Mouse (Mus musculus) hematopoietic multipotent progenitor cell, adult 10-12 weeks (in vitro differentiated cells): ENCODE results near the gene Eif4e3. TPM values are rescaled to one million over a fixed set of nuclear protein-coding genes. Genes with fewer than 3 reads are reported as not detected.

ENCODE experiments used
- polyA plus RNA-seq: library from polyadenylated mRNA; stranded (reverse); fragments of >175 nt; gene quantifications from 2 replicates; pipeline ENCODE4 v1.2.3, GENCODE M21; 2012; ENCODE audit warnings: low replicate concordance

Eif4e3 gene
- 5.2 and 5.5 TPM in 2 replicates for polyA plus RNA-seq

GRCm38 (mm10) chr6:99666318-99667171 lies at the start of gene Eif4e3, which contains the start of gene Gm20696:
TSS of gene Eif4e3 (minus strand) at chr6:99666771.
TSS of gene Gm20696 (minus strand) at chr6:99666797.

DNA sequence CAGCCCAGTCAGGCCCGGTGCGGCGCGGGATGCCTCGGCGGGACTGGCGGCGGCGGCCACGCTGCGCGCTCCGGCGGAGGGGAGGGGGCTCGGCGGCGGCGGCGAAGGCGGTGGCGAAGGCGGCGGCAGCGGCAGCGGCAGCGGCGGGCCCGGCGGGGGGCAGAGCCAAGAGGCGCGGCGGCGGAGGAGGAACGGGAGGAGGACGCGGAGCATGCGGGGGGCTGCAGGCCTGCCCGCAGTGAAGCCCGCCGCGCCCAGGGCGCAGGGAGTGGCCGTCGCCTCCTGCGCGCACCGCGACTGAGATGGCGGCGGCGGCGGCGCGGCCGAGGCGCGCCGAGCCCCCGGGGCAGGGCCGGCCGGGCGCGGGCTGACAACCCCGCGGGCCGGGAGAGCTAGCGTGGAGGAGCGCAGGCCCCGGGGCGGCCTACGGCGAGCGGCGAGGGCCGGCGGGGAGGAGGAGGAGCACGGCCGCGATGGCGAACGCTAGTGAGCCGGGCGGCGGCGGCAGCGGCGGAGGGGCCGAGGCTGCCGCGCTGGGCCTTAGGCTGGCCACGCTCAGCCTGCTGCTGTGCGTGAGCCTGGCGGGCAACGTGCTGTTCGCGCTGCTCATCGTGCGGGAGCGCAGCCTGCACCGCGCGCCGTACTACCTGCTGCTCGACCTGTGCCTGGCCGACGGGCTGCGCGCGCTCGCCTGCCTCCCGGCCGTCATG lies 25.8 kb upstream of the Eif4e3 start, which contains the start of gene Gpr27:
Gene Gpr27, plus strand, starts transcription at position 474 of the 710 bp plus-strand sequence.

Other genes starting within 250 kb of the Eif4e3 start
- 474 and 801 TPM in 2 replicates for gene Foxp1, start 144.1 kb downstream of the Eif4e3 start, polyA plus RNA-seq
- 0.63 and 0.97 TPM in 2 replicates for gene Gm20696, start within 50 bp of the Eif4e3 start, polyA plus RNA-seq
- gene Gpr27, start 25.9 kb upstream of the Eif4e3 start, polyA plus RNA-seq = 0.13 and 0.87 TPM in 2 replicates
- gene Prok2, start 59.6 kb upstream of the Eif4e3 start, polyA plus RNA-seq = 0.71 TPM in 1 of 2 replicates, not detected in the other